Mouse (Mus musculus): Measurements from ENCODE around the gene Slc47a2. TPM values are rescaled to one million over a fixed set of nuclear protein-coding genes. Genes with fewer than 3 reads are reported as not detected.

The Slc47a2 gene
- polyA plus RNA-seq, 1 experiment from 2014 or later: 0.20 TPM

- WGBS: 62% methylated on average over 2 of the region's 2 CpGs
- H3K4me3 ChIP-seq (replicated peaks): no peak overlapping the region
- H3K36me3 ChIP-seq: no peaks in the 10 kb centered on the region
- ATAC-seq (ENCODE audit: insufficient number of reproducible peaks, low FRiP score, low TSS enrichment, low read depth): no peak
- no peak overlapping the region for H3K9ac ChIP-seq
- H3K27me3 ChIP-seq: no peaks in the 10 kb centered on the region
- no peak overlapping the region for H3K27ac ChIP-seq (replicated peaks)
- 0 out of 2 replicates have a peak, but pooled peaks cover 3% of the 10 kb centered on the region for H3K4me1 ChIP-seq
- H3K4me2 ChIP-seq (replicated peaks): no peak overlapping the region
- H3K9me3 ChIP-seq (replicated peaks): no peaks in the 10 kb centered on the region
Observed at GRCm38 (mm10) chr11:61277937-61278336, 64.7 kb downstream of the Slc47a2 start.

- no peak overlapping the region for H3K9ac ChIP-seq
- ATAC-seq (ENCODE audit: insufficient number of reproducible peaks, low FRiP score, low TSS enrichment, low read depth): no peak
- H3K27me3 ChIP-seq: no peaks in the 10 kb centered on the region
- WGBS: 74% methylated on average over 3 of the region's 3 CpGs
- H3K4me2 ChIP-seq (replicated peaks): no peak overlapping the region
- H3K4me3 ChIP-seq (replicated peaks): no peak overlapping the region
- H3K9me3 ChIP-seq (replicated peaks): no peaks in the 10 kb centered on the region
- H3K27ac ChIP-seq (replicated peaks): no peak overlapping the region
- no peaks in the 10 kb centered on the region for H3K36me3 ChIP-seq
- 0 out of 2 replicates have a peak, but pooled peaks cover 3% of the 10 kb centered on the region for H3K4me1 ChIP-seq
Observed at GRCm38 (mm10) chr11:61276482-61276881, 66.2 kb downstream of the Slc47a2 start.

GRCm38 (mm10) chr11:61275106-61275505, 67.6 kb downstream of the Slc47a2 start:
- H3K4me1 ChIP-seq: 0 out of 2 replicates have a peak, but pooled peaks cover 3% of the 10 kb centered on the region
- no peak overlapping the region for H3K9ac ChIP-seq
- WGBS: 78% methylated on average over 8 of the region's 8 CpGs
- H3K4me2 ChIP-seq (replicated peaks): no peak overlapping the region
- no peak overlapping the region for H3K4me3 ChIP-seq (replicated peaks)
- H3K9me3 ChIP-seq (replicated peaks): no peaks in the 10 kb centered on the region
- no peak for ATAC-seq (ENCODE audit: insufficient number of reproducible peaks, low FRiP score, low TSS enrichment, low read depth)
- no peaks in the 10 kb centered on the region for H3K36me3 ChIP-seq
- H3K27ac ChIP-seq (replicated peaks): no peak overlapping the region
- no peaks in the 10 kb centered on the region for H3K27me3 ChIP-seq

- Histone ChIP-seq H3K4me1 (0 out of 2 replicates have a peak, but pooled peaks cover 3% of the 10 kb centered on the region), H3K9ac (no peak overlapping the region), H3K36me3 (no peaks in the 10 kb centered on the region), H3K9me3 (replicated peaks) (no peaks in the 10 kb centered on the region), H3K4me3 (replicated peaks) (no peak overlapping the region), H3K27me3 (no peaks in the 10 kb centered on the region), H3K4me2 (replicated peaks) (no peak overlapping the region), H3K27ac (replicated peaks) (no peak overlapping the region)
- ATAC-seq (ENCODE audit: insufficient number of reproducible peaks, low FRiP score, low TSS enrichment, low read depth): no peak
- WGBS: 65% methylated on average over 1 of the region's 1 CpGs
Observed at GRCm38 (mm10) chr11:61274421-61274820, 68.2 kb downstream of the Slc47a2 start.

- ATAC-seq (ENCODE audit: insufficient number of reproducible peaks, low FRiP score, low TSS enrichment, low read depth): no peak
- no peak overlapping the region for H3K4me2 ChIP-seq (replicated peaks)
- H3K9me3 ChIP-seq (replicated peaks): no peaks in the 10 kb centered on the region
- H3K9ac ChIP-seq: no peak overlapping the region
- H3K27ac ChIP-seq (replicated peaks): no peak overlapping the region
- 72% methylated on average over 2 of the region's 2 CpGs for WGBS
- no peaks in the 10 kb centered on the region for H3K36me3 ChIP-seq
- 0 out of 2 replicates have a peak, but pooled peaks cover 3% of the 10 kb centered on the region for H3K4me1 ChIP-seq
- no peak overlapping the region for H3K4me3 ChIP-seq (replicated peaks)
- no peaks in the 10 kb centered on the region for H3K27me3 ChIP-seq
Observed at GRCm38 (mm10) chr11:61273928-61274327, 68.7 kb downstream of the Slc47a2 start.

- H3K4me1 ChIP-seq: no peaks in the 10 kb centered on the region
Observed at GRCm38 (mm10) chr11:61271612-61272011, 71.0 kb downstream of the Slc47a2 start.

GRCm38 (mm10) chr11:61270406-61270805, 72.3 kb downstream of the Slc47a2 start:
- Histone ChIP-seq H3K4me1 (peaks cover 4% of the 10 kb centered on the region; the same call in 1 of the 2 replicates), H3K36me3 (no peaks in the 10 kb centered on the region), H3K27ac (replicated peaks) (no peak overlapping the region), H3K4me3 (replicated peaks) (no peak overlapping the region), H3K9me3 (replicated peaks) (no peaks in the 10 kb centered on the region), H3K4me2 (replicated peaks) (no peak overlapping the region), H3K27me3 (no peaks in the 10 kb centered on the region), H3K9ac (no peak overlapping the region)
- 74% methylated on average over 5 of the region's 5 CpGs for WGBS
- no peak for ATAC-seq (ENCODE audit: insufficient number of reproducible peaks, low FRiP score, low TSS enrichment, low read depth)

More at GRCm38 (mm10) chr11:61271612-61272011, 71.0 kb downstream of the Slc47a2 start:
- Histone ChIP-seq H3K36me3 (no peaks in the 10 kb centered on the region), H3K9me3 (replicated peaks) (no peaks in the 10 kb centered on the region), H3K9ac (no peak overlapping the region), H3K4me3 (replicated peaks) (no peak overlapping the region), H3K27ac (replicated peaks) (no peak overlapping the region), H3K27me3 (no peaks in the 10 kb centered on the region), H3K4me2 (replicated peaks) (no peak overlapping the region)
- no peak for ATAC-seq (ENCODE audit: insufficient number of reproducible peaks, low FRiP score, low TSS enrichment, low read depth)

- no peak overlapping the region for H3K4me2 ChIP-seq (replicated peaks)
- H3K9me3 ChIP-seq (replicated peaks): no peaks in the 10 kb centered on the region
- H3K27ac ChIP-seq (replicated peaks): no peak overlapping the region
- 86% methylated on average over 6 of the region's 6 CpGs for WGBS
- peaks cover 10% of the 10 kb centered on the region for H3K36me3 ChIP-seq
- ATAC-seq (ENCODE audit: insufficient number of reproducible peaks, low FRiP score, low TSS enrichment, low read depth): no peak
- peaks cover 4% of the 10 kb centered on the region; the same call in 1 of the 2 replicates for H3K4me1 ChIP-seq
- no peak overlapping the region for H3K4me3 ChIP-seq (replicated peaks)
- no peak overlapping the region for H3K9ac ChIP-seq
- no peaks in the 10 kb centered on the region for H3K27me3 ChIP-seq
Observed at GRCm38 (mm10) chr11:61268626-61269349, 73.9 kb downstream of the Slc47a2 start.

GRCm38 (mm10) chr11:61266551-61267533, 75.8 kb downstream of the Slc47a2 start, which contains the start of gene Aldh3a2:
Aldh3a2 (minus strand) TSS chr11:61267464.
- Histone ChIP-seq H3K4me3 (replicated peaks) (peak within 1 kb of the TSS; percentile 93), H3K9me3 (replicated peaks) (no peaks in the 10 kb centered on the region), H3K4me1 (peaks cover 4% of the 10 kb centered on the region; the same call in 1 of the 2 replicates), H3K27me3 (no peaks in the 10 kb centered on the region), H3K27ac (replicated peaks) (peak within 1 kb of the TSS; percentile 98), H3K36me3 (peaks cover 26% of the 10 kb centered on the region), H3K9ac (peak within 1 kb of the TSS; percentile 78), H3K4me2 (replicated peaks) (peak within 1 kb of the TSS; percentile 68)
- under 1% methylated on average over 58 of the region's 58 CpGs for WGBS
- ATAC-seq (ENCODE audit: insufficient number of reproducible peaks, low FRiP score, low TSS enrichment, low read depth): peak; percentile 99

- WGBS: 84% methylated on average over 1 of the region's 1 CpGs
Observed at GRCm38 (mm10) chr11:61263841-61264240, 78.8 kb downstream of the Slc47a2 start.

GRCm38 (mm10) chr11:61262516-61262915, 80.1 kb downstream of the Slc47a2 start:
- peaks cover 4% of the 10 kb centered on the region; the same call in 1 of the 2 replicates for H3K4me1 ChIP-seq
- peaks cover 57% of the 10 kb centered on the region for H3K36me3 ChIP-seq
- no peak for ATAC-seq (ENCODE audit: insufficient number of reproducible peaks, low FRiP score, low TSS enrichment, low read depth)
- 93% methylated on average over 14 of the region's 14 CpGs for WGBS
- H3K4me2 ChIP-seq (replicated peaks): no peak overlapping the region
- no peaks in the 10 kb centered on the region for H3K27me3 ChIP-seq
- H3K4me3 ChIP-seq (replicated peaks): no peak overlapping the region
- no peaks in the 10 kb centered on the region for H3K9me3 ChIP-seq (replicated peaks)
- H3K27ac ChIP-seq (replicated peaks): no peak overlapping the region
- H3K9ac ChIP-seq: no peak overlapping the region

More at GRCm38 (mm10) chr11:61263841-61264240, 78.8 kb downstream of the Slc47a2 start:
- no peak for ATAC-seq (ENCODE audit: insufficient number of reproducible peaks, low FRiP score, low TSS enrichment, low read depth)
- Histone ChIP-seq H3K27ac (replicated peaks) (no peak overlapping the region), H3K27me3 (no peaks in the 10 kb centered on the region), H3K36me3 (peaks cover 47% of the 10 kb centered on the region), H3K4me2 (replicated peaks) (no peak overlapping the region), H3K9me3 (replicated peaks) (no peaks in the 10 kb centered on the region), H3K4me1 (peaks cover 4% of the 10 kb centered on the region; the same call in 1 of the 2 replicates), H3K9ac (no peak overlapping the region), H3K4me3 (replicated peaks) (no peak overlapping the region)
